Mouse (Mus musculus) neural tube, embryonic 12.5 days (tissue): Measurements from ENCODE around the gene Clk3. TPM values are rescaled to one million over a fixed set of nuclear protein-coding genes. Genes with fewer than 3 reads are reported as not detected.

ENCODE experiments used
- ATAC-seq: fragments of 200-750 bp; cut with Nextera tagmentation; 2 replicates; pipeline ENCODE4 v1.8.0; 2017; ENCODE audit warnings: low read depth, mild to moderate bottlenecking, moderate TSS enrichment, moderate library complexity; ENCODE audit not compliant: low FRiP score
- H3K27ac ChIP-seq: fragments of 300-500 bp; sonication (generic); 2 replicates; pipeline ENCODE4 v1.5.1; 2016
- H3K27me3 ChIP-seq: fragments of 300-500 bp; sonication (generic); replicated peaks from 2 replicates; pipeline ENCODE4 v1.6.1; 2016; ENCODE audit warnings: mild to moderate bottlenecking
- H3K36me3 ChIP-seq: fragments of 300-500 bp; sonication (generic); 2 replicates; pipeline ENCODE4 v1.6.1; 2016; ENCODE audit warnings: mild to moderate bottlenecking
- H3K4me1 ChIP-seq: fragments of 300-500 bp; sonication (generic); 2 replicates; pipeline ENCODE4 v1.6.1; 2016
- H3K4me2 ChIP-seq: fragments of 300-500 bp; sonication (generic); replicated peaks from 2 replicates; pipeline ENCODE4 v1.6.1; 2016; ENCODE audit warnings: mild to moderate bottlenecking
- H3K4me3 ChIP-seq: fragments of 300-500 bp; sonication (generic); 2 replicates; pipeline ENCODE4 v1.5.1; 2016
- H3K9ac ChIP-seq: fragments of 300-500 bp; sonication (generic); 2 replicates; pipeline ENCODE4 v1.6.1; 2016; ENCODE audit warnings: mild to moderate bottlenecking
- H3K9me3 ChIP-seq: fragments of 300-500 bp; sonication (generic); 2 replicates; pipeline ENCODE4 v1.6.1; 2016; ENCODE audit warnings: mild to moderate bottlenecking
- WGBS: fragments of 180-500 bp; shearing (Covaris S2); methylation state at CpG from one replicate; pipeline ENCODE4 v1.1.7; 2016; 5-methylcytosine and 5-hydroxymethylcytosine counted together
- polyA plus RNA-seq: library from polyadenylated mRNA; unstranded; fragments of >200 nt; fragmentation: Nextera tagmentation; extraction: Ambion mirVana; gene quantifications from 2 replicates; pipeline ENCODE4 v1.2.1, GENCODE M21; 2016

Clk3 gene
- polyA plus RNA-seq, 1 experiment from 2014 or later, result 84.9 TPM

DNA sequence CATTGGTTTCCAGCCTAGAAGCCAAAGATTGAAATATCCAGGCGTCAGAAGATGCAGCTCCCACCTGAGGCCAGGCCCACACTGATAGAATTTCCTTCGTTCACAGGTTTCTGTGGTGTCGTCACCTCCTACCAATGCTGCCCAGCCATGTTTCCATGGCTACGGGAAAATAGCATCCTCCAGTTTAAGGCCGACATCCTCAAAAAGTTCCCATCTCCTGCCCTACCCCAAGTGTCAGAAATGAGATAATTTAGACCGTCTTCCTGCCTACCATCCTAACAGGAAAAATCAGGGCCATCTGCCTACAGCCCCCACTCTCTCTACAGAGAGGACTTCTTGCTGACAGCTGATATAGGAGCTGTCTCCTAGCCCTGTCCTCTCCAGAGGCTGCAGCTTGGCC is 771 bp upstream of the Clk3 start:
- Histone ChIP-seq H3K4me1 (peaks cover 33% of the 10 kb centered on the region), H3K9me3 (no peaks in the 10 kb centered on the region), H3K4me3 (peak overlapping the region; percentile 92), H3K27me3 (no peaks in the 10 kb centered on the region), H3K36me3 (peaks cover 3% of the 10 kb centered on the region; the same call in 1 of the 2 replicates), H3K27ac (no peak overlapping the region), H3K9ac (peak overlapping the region; percentile 96), H3K4me2 (peak overlapping the region; percentile 95)
- ATAC-seq, result no peak
- WGBS, result 33% methylated on average over 6 of the region's 6 CpGs

- Histone ChIP-seq H3K4me1 (peaks cover 33% of the 10 kb centered on the region), H3K9me3 (no peaks in the 10 kb centered on the region), H3K27me3 (no peaks in the 10 kb centered on the region), H3K9ac (peak overlapping the region; percentile 96), H3K36me3 (peaks cover 17% of the 10 kb centered on the region), H3K4me3 (peak overlapping the region; percentile 92), H3K4me2 (peak overlapping the region; percentile 95), H3K27ac (peak overlapping the region; percentile 96)
- ATAC-seq, result peak; percentile 92
- under 1% methylated on average over 45 of the region's 45 CpGs for WGBS
Observed at GRCm38 (mm10) chr9:57764974-57765363, 691 bp downstream of the Clk3 start.

- H3K27ac ChIP-seq, result peak overlapping the region; percentile 96
- H3K4me1 ChIP-seq, result peaks cover 33% of the 10 kb centered on the region
- no peaks in the 10 kb centered on the region for H3K9me3 ChIP-seq
- H3K4me3 ChIP-seq, result peak overlapping the region; percentile 92
- under 1% methylated on average over 57 of the region's 57 CpGs for WGBS
- no peaks in the 10 kb centered on the region for H3K27me3 ChIP-seq
- peak; percentile 68 for ATAC-seq
- peaks cover 23% of the 10 kb centered on the region for H3K36me3 ChIP-seq
- peak overlapping the region; percentile 95 for H3K4me2 ChIP-seq
- peak overlapping the region; percentile 96 for H3K9ac ChIP-seq
Observed at GRCm38 (mm10) chr9:57764147-57764973, 1.3 kb downstream of the Clk3 start.

GRCm38 (mm10) chr9:57762563-57762991 is 3.1 kb downstream of the Clk3 start:
- Histone ChIP-seq H3K27me3 (no peaks in the 10 kb centered on the region), H3K9ac (no peak overlapping the region), H3K4me3 (no peak overlapping the region), H3K4me2 (peak overlapping the region; percentile 95), H3K27ac (no peak overlapping the region), H3K4me1 (peaks cover 33% of the 10 kb centered on the region), H3K9me3 (no peaks in the 10 kb centered on the region), H3K36me3 (peaks cover 41% of the 10 kb centered on the region)
- 71% methylated on average over 6 of the region's 6 CpGs for WGBS
- no peak for ATAC-seq

DNA sequence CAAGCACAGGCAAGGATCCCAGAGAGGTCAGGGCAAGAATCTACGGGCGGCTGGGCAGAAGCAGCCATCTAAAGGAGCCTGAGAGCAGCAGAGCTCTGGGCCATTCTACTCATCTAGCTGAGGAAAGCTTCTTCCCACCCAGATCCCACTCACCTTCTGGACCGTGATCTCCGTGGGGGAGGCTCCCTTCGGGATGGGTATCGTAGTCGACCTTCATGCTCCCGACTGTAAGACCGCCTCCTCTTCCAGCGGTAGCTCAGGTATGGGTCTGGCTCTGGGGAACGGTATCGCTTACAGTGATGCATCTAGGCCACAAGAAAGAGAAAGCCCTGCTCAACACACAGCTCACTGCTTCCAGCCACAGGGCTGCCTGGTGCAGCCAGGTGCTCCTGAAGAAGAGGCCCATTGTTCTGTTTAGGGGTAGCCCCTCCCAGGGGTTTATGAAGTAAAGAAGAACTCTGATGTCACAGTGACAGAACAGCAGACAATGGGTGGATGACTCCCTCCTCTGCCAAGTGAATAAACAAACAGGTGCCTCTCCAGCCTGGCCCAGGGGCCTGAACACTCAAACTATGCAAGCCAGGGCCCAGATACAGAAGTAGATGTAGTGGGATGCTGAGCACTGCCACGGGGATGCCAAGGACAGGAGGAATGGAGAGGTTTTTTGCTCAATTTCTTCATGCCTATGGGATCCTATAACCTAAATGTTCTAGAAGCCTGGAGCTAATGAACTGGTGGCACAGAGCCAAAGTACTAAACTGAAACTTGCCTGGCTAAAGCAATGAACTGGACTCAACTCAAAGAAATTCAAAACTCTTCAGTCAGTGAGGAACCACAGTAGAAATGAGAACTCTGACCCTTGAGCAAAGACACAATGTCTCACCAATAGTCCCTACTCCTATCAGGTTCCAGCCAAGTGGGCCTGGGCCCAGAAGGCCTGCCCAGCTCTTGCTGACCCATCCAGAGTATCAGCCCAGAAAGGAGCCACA is 3.8 kb downstream of the Clk3 start:
- no peak overlapping the region for H3K27ac ChIP-seq
- no peaks in the 10 kb centered on the region for H3K27me3 ChIP-seq
- H3K4me3 ChIP-seq, result no peak overlapping the region
- WGBS, result 96% methylated on average over 13 of the region's 13 CpGs
- peaks cover 48% of the 10 kb centered on the region for H3K36me3 ChIP-seq
- ATAC-seq, result no peak
- H3K9ac ChIP-seq, result no peak overlapping the region
- H3K4me2 ChIP-seq, result peak overlapping the region; percentile 95; the same call in 1 of the 2 replicates
- H3K4me1 ChIP-seq, result peaks cover 33% of the 10 kb centered on the region
- no peaks in the 10 kb centered on the region for H3K9me3 ChIP-seq

DNA sequence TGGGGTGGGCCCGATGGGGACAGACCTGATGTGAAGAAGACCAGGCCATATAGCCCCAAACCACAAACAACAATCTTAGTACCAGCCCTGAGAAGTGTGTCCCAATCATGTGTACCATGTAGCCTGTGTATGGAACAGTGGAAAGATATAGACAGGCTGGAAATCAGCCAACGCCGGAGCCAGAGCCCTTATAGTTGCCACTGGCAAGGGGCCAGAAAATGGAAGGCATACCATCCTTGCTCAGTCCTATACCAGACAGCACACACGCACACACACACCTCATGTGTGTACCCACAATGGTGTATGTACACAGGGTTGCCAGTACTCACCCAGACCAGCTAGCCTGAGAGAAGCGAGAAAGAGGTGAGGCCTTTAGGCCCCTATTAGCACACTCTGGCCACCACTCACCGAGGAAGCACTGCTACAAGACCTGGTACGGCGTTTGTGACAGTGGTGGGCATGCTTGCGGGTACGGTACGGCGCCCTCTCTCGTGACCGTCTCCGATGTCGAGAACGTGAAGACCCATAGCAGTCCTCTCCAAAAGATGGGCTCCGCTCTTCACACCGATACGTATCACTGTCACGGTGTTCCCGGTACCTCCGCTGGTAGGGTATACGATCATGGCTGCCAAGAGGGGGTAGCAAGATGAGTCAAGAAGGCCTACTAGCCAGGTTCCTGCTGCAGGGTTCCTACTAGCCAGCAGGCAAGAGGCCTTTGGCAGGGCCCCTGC is 5.1 kb downstream of the Clk3 start:
- no peak for ATAC-seq
- no peak overlapping the region for H3K4me3 ChIP-seq
- H3K27ac ChIP-seq, result no peak overlapping the region
- no peaks in the 10 kb centered on the region for H3K27me3 ChIP-seq
- H3K9me3 ChIP-seq, result no peaks in the 10 kb centered on the region
- H3K4me2 ChIP-seq, result no peak overlapping the region
- WGBS, result 96% methylated on average over 24 of the region's 24 CpGs
- no peak overlapping the region for H3K9ac ChIP-seq
- H3K4me1 ChIP-seq, result peaks cover 26% of the 10 kb centered on the region
- peaks cover 54% of the 10 kb centered on the region for H3K36me3 ChIP-seq

DNA sequence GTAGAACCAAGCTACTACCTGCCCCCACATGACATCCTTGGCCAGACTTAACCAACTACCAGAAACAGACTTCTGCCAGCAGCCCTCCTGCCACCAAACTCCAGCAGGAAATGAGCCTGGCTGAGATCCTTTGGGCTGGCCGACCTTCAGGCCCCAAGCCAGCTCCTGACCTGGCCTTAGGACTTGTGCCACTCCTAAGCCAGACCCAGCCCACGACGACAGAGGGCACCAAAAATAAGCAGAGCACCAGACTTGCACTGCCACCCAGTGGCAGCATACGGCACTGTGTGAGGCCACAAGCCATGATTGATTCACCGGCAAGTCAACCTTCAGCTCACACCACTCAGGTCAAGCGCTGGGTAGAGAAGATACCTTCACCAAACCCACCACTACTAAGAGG is 6.4 kb downstream of the Clk3 start:
- no peak for ATAC-seq
- Histone ChIP-seq H3K27me3 (no peaks in the 10 kb centered on the region), H3K27ac (no peak overlapping the region), H3K4me3 (no peak overlapping the region), H3K4me2 (no peak overlapping the region), H3K36me3 (peaks cover 67% of the 10 kb centered on the region), H3K4me1 (peaks cover 26% of the 10 kb centered on the region), H3K9me3 (no peaks in the 10 kb centered on the region), H3K9ac (no peak overlapping the region)
- WGBS, result 28% methylated on average over 6 of the region's 6 CpGs

DNA sequence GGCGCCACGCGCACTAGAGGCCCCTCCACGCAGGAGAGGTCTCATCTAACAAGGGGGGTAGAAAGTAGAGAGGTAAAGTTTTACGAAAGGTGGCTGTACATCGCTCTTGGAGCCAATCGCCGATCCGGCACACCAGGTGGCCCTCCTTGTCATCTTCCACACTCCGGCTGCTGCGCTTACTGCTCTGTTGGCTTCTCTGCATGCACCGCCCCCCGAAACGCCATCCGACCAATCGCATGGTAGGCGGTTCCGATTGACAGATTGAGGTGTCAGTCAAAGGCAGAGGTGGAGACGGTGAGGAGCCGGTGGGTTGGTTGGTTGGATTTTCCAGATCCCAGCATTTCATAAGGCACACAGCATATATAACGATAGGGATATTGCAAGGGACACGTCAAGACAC is 7.1 kb downstream of the Clk3 start:
- no peak overlapping the region for H3K9ac ChIP-seq
- H3K9me3 ChIP-seq, result no peaks in the 10 kb centered on the region
- H3K27me3 ChIP-seq, result no peaks in the 10 kb centered on the region
- H3K4me2 ChIP-seq, result no peak overlapping the region
- H3K36me3 ChIP-seq, result peaks cover 75% of the 10 kb centered on the region
- ATAC-seq, result no peak
- H3K4me1 ChIP-seq, result peaks cover 19% of the 10 kb centered on the region
- no peak overlapping the region for H3K27ac ChIP-seq
- no peak overlapping the region for H3K4me3 ChIP-seq
- WGBS, result 93% methylated on average over 22 of the region's 22 CpGs

GRCm38 (mm10) chr9:57757578-57757977 is 8.1 kb downstream of the Clk3 start:
- H3K4me2 ChIP-seq, result no peak overlapping the region
- ATAC-seq, result no peak
- WGBS, result 95% methylated on average over 3 of the region's 3 CpGs
- no peaks in the 10 kb centered on the region for H3K27me3 ChIP-seq
- H3K4me3 ChIP-seq, result no peak overlapping the region
- peaks cover 9% of the 10 kb centered on the region for H3K4me1 ChIP-seq
- no peak overlapping the region for H3K9ac ChIP-seq
- peaks cover 84% of the 10 kb centered on the region for H3K36me3 ChIP-seq
- H3K27ac ChIP-seq, result no peak overlapping the region
- no peaks in the 10 kb centered on the region for H3K9me3 ChIP-seq

DNA sequence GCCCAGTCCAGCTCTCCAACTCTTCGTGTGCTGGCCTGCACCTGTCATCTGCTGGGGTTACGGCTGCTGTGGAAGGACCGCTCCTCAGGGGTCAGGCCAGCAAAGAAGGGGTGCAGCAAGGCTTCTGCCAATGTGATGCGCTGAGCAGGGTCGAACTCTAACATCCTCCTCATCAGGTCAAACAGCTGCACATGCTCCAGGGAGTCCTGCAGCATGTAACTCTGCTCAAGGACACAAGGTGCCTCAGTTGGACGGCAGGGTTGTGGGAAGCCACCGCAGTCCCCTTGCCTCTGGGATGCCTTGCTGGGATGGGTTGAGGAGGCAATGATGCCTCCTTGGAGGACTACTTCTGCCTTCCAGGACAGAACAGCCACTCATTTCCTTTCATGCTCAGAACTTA is 14.8 kb downstream of the Clk3 start:
- no peak overlapping the region for H3K4me2 ChIP-seq
- H3K4me1 ChIP-seq, result no peaks in the 10 kb centered on the region
- no peaks in the 10 kb centered on the region for H3K9me3 ChIP-seq
- H3K27me3 ChIP-seq, result no peaks in the 10 kb centered on the region
- peaks cover 99% of the 10 kb centered on the region for H3K36me3 ChIP-seq
- no peak overlapping the region for H3K4me3 ChIP-seq
- no peak overlapping the region for H3K27ac ChIP-seq
- no peak overlapping the region for H3K9ac ChIP-seq
- whole genome bisulfite sequencing, result 86% methylated on average over 7 of the region's 7 CpGs
- no peak for ATAC-seq

DNA sequence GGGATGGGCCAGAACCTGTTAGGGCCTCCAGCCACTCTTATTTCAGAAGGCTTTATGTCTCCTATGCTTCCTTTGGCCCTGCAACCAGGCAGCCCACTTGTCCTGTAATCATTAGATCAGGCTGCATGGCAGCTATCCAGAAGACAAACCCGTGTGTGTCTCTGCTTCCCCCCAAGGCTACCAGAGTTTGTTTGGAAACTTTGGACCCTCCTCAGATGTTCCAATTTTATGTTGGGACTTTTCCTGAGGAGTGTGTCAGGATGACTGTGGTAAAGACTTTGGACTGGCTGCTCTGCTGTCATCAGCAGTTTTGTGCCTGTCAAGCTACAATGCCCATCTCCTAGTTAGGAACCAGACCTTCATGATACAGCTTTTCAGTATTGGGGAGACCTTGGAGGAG is 16.8 kb downstream of the Clk3 start:
- peaks cover 88% of the 10 kb centered on the region for H3K36me3 ChIP-seq

More for the DNA sequence above, 16.8 kb downstream of the Clk3 start:
- H3K27ac ChIP-seq, result no peak overlapping the region
- H3K4me1 ChIP-seq, result no peaks in the 10 kb centered on the region
- H3K9me3 ChIP-seq, result no peaks in the 10 kb centered on the region
- 87% methylated on average over 1 of the region's 1 CpGs for WGBS
- no peak for ATAC-seq
- no peak overlapping the region for H3K4me2 ChIP-seq
- H3K4me3 ChIP-seq, result no peak overlapping the region
- H3K27me3 ChIP-seq, result no peaks in the 10 kb centered on the region
- no peak overlapping the region for H3K9ac ChIP-seq
